Mouse (Mus musculus) heart, postnatal 0 days (tissue): ENCODE data around the gene Rdh16f1. TPM values are rescaled to one million over a fixed set of nuclear protein-coding genes. Genes with fewer than 3 reads are reported as not detected.

Experiments
- ATAC-seq: fragments of 200-750 bp; cut with Nextera tagmentation; 2 replicates; pipeline ENCODE4 v1.8.0; 2017; ENCODE audit warnings: low read depth, moderate number of reproducible peaks, moderate library complexity; ENCODE audit not compliant: insufficient read depth
- DNase-seq: peaks from one replicate; pipeline ENCODE4 v3.0.0-alpha.2; 2016; ENCODE audit warnings: low spot score
- H3K27ac ChIP-seq: fragments of 300-500 bp; sonication (generic); 2 replicates; pipeline ENCODE4 v1.5.1; 2014; ENCODE audit warnings: low read depth, mild to moderate bottlenecking
- H3K27me3 ChIP-seq: fragments of 300-500 bp; sonication (generic); 2 replicates; pipeline ENCODE4 v1.6.1; 2014; ENCODE audit warnings: low read length, mixed read lengths; ENCODE audit not compliant: control insufficient read depth, insufficient read depth
- H3K36me3 ChIP-seq: fragments of 300-500 bp; sonication (generic); replicated peaks from 2 replicates; pipeline ENCODE4 v1.6.1; 2014; ENCODE audit warnings: low read length, mixed read lengths; ENCODE audit not compliant: control insufficient read depth, insufficient read depth
- H3K4me1 ChIP-seq: fragments of 300-500 bp; sonication (generic); 2 replicates; pipeline ENCODE4 v1.6.1; 2014; ENCODE audit warnings: antibody characterized with exemption; ENCODE audit not compliant: control insufficient read depth, insufficient read depth
- H3K4me2 ChIP-seq: fragments of 300-500 bp; sonication (generic); 2 replicates; pipeline ENCODE4 v1.6.1; 2014; ENCODE audit warnings: low read depth, mild to moderate bottlenecking, low read length, moderate library complexity
- H3K4me3 ChIP-seq: fragments of 300-500 bp; sonication (generic); 2 replicates; pipeline ENCODE4 v1.5.1; 2014; ENCODE audit warnings: low read depth, low read length
- H3K9ac ChIP-seq: fragments of 300-500 bp; sonication (generic); replicated peaks from 2 replicates; pipeline ENCODE4 v1.6.1; 2014; ENCODE audit warnings: low read depth, low read length, mixed read lengths
- H3K9me3 ChIP-seq: fragments of 300-500 bp; sonication (generic); replicated peaks from 2 replicates; pipeline ENCODE4 v1.6.1; 2016; ENCODE audit warnings: low read length; ENCODE audit not compliant: control insufficient read depth
- CTCF ChIP-seq: IDR thresholded peaks from 2 replicates; pipeline ENCODE4 v1.5.1; 2016; ENCODE audit warnings: antibody characterized with exemption, control low read depth, low read depth
- EP300 ChIP-seq: IDR thresholded peaks from 2 replicates; pipeline ENCODE4 v1.6.1; 2016; ENCODE audit warnings: antibody characterized with exemption, low read depth
- WGBS: fragments of 180-500 bp; shearing (Covaris S2); extraction: QIAGEN DNeasy Blood & Tissue Kit; methylation state at CpG from one replicate; pipeline ENCODE4 v1.1.7; 2014; 5-methylcytosine and 5-hydroxymethylcytosine counted together
- polyA plus RNA-seq: library from polyadenylated mRNA; unstranded; fragments of >200 nt; fragmentation: Nextera tagmentation; extraction: Ambion mirVana; gene quantifications from 2 replicates; pipeline ENCODE4 v1.2.1, GENCODE M21; 2015
- total RNA-seq: library from RNA; depleted of rRNA; stranded (reverse); fragments of >200 nt; gene quantifications from 2 replicates; pipeline ENCODE4 v1.2.3, GENCODE M21; 2014; ENCODE audit warnings: low replicate concordance

Gene Rdh16f1
- total and polyA plus RNA-seq, 2 experiments from 2014 or later, result not detected

DNA sequence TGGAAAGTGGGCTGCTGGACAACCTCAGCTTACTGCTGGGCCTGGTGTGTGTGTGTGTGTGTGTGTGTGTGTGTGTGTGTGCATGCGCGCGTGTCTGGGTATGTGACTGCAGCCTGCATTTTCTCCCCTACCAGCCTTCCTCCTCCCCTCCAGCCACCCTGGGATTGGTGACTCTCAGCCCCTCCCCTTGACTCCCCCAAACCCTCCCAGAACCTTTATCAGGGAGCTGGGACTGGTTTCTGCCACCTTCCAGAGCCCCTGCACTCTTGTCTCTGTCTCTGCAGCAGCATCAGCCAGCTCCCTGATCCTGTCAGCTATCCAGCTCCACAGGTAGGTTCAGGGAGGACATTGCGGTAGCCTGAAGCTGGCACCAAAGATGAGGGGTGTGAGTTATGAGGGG, 34.5 kb upstream of the Rdh16f1 start:
- Histone ChIP-seq H3K4me1 (no peaks in the 10 kb centered on the region), H3K4me3 (no peak overlapping the region), H3K9ac (no peak overlapping the region), H3K27ac (no peak overlapping the region), H3K36me3 (no peaks in the 10 kb centered on the region), H3K9me3 (no peaks in the 10 kb centered on the region), H3K4me2 (no peak overlapping the region), H3K27me3 (peaks cover 39% of the 10 kb centered on the region)
- no peak for ATAC-seq
- WGBS, result 52% methylated on average over 4 of the region's 4 CpGs
- DNase-seq, result no peak
- TF ChIP-seq EP300, result no peak
- no peak for TF ChIP-seq CTCF

DNA sequence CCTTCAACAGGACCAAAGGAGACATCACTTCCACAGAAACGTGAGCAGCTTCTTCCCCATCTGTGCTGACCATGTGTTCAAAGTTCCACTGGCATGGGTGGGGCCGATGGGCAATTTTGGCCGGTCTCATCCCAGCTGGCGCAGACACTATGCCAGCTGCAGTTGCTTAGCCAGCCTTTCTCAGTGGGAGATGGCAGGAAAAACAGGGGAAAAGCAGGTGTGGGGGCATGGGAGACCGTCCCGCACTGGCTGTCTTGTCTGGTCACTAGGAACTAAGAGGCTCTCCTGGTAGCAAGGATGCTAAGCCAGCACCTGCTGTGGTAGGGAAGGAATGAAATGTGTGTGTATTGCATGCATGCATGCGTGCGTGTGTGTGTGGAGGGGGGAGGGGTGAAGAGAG, 31.1 kb upstream of the Rdh16f1 start:
- no peak overlapping the region for H3K27ac ChIP-seq
- DNase-seq (no peak), ATAC-seq (no peak)
- TF ChIP-seq CTCF (no peak), EP300 (no peak)
- 76% methylated on average over 8 of the region's 8 CpGs for WGBS
- H3K27me3 ChIP-seq, result 0 out of 2 replicates have a peak, but pooled peaks cover 13% of the 10 kb centered on the region
- H3K9ac ChIP-seq, result no peak overlapping the region
- H3K4me1 ChIP-seq, result no peaks in the 10 kb centered on the region
- no peak overlapping the region for H3K4me2 ChIP-seq
- no peaks in the 10 kb centered on the region for H3K9me3 ChIP-seq
- H3K36me3 ChIP-seq, result no peaks in the 10 kb centered on the region
- no peak overlapping the region for H3K4me3 ChIP-seq

DNA sequence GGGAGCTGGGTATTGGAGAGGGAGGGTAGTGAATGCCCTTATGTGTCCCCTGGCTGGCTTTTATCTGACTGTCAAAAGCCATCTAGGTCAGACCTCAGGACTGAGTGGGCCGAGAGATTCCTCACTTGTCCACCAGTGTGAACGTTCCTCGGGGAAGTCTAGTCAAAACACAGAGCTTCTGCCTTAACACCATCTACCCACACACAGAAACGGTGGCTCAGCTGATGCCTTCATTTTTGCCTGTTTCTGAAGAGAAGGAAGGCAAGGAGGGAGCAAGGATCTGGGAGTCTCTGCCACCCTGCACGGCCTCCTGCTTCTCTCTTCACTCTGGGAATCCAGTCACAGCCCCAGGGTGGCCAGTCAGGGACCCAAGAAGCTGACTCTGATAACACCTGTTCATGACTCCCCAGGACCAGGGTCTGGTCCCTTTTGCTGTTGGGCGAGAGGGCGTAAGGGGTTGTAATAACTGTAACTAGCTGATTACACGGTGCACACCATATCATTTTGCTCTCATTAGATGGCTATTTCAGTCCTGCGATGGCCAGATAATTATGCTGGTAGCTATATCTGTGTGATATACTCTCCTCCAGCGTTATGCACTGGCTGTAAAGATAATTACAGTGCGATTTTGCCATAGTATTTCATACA, 29.2 kb upstream of the Rdh16f1 start:
- no peak for DNase-seq

GRCm38 (mm10) chr10:127730933-127731310, 28.7 kb upstream of the Rdh16f1 start:
- H3K27ac ChIP-seq, result no peak overlapping the region
- WGBS, result 52% methylated on average over 9 of the region's 9 CpGs
- no peak overlapping the region for H3K4me2 ChIP-seq
- ATAC-seq (no peak), DNase-seq (no peak)
- no peak overlapping the region for H3K9ac ChIP-seq
- H3K4me3 ChIP-seq, result no peak overlapping the region
- 0 out of 2 replicates have a peak, but pooled peaks cover 13% of the 10 kb centered on the region for H3K27me3 ChIP-seq
- no peaks in the 10 kb centered on the region for H3K4me1 ChIP-seq
- H3K36me3 ChIP-seq, result no peaks in the 10 kb centered on the region
- TF ChIP-seq CTCF (no peak), EP300 (no peak)
- H3K9me3 ChIP-seq, result no peaks in the 10 kb centered on the region

More for the DNA sequence above, 29.2 kb upstream of the Rdh16f1 start:
- Histone ChIP-seq H3K27me3 (0 out of 2 replicates have a peak, but pooled peaks cover 13% of the 10 kb centered on the region), H3K4me1 (no peaks in the 10 kb centered on the region), H3K9ac (no peak overlapping the region), H3K4me2 (no peak overlapping the region), H3K36me3 (no peaks in the 10 kb centered on the region), H3K27ac (no peak overlapping the region), H3K4me3 (no peak overlapping the region), H3K9me3 (no peaks in the 10 kb centered on the region)
- ATAC-seq, result no peak
- WGBS, result 50% methylated on average over 11 of the region's 11 CpGs
- TF ChIP-seq CTCF (no peak), EP300 (no peak)

- Histone ChIP-seq H3K9me3 (no peaks in the 10 kb centered on the region), H3K4me1 (no peaks in the 10 kb centered on the region), H3K9ac (no peak overlapping the region), H3K36me3 (no peaks in the 10 kb centered on the region), H3K4me3 (no peak overlapping the region), H3K4me2 (no peak overlapping the region), H3K27ac (no peak overlapping the region), H3K27me3 (0 out of 2 replicates have a peak, but pooled peaks cover 12% of the 10 kb centered on the region)
- ATAC-seq, result no peak
- DNase-seq, result no peak
- no peak for TF ChIP-seq CTCF
- whole genome bisulfite sequencing, result 34% methylated on average over 5 of the region's 5 CpGs
Measured at GRCm38 (mm10) chr10:127731397-127731796, 28.2 kb upstream of the Rdh16f1 start.

GRCm38 (mm10) chr10:127734434-127734833, 25.2 kb upstream of the Rdh16f1 start:
- WGBS, result 25% methylated on average over 5 of the region's 5 CpGs

More at GRCm38 (mm10) chr10:127734434-127734833, 25.2 kb upstream of the Rdh16f1 start:
- H3K36me3 ChIP-seq, result no peaks in the 10 kb centered on the region
- H3K27ac ChIP-seq, result no peak overlapping the region
- H3K4me2 ChIP-seq, result no peak overlapping the region
- ATAC-seq (no peak; the same call in 1 of the 2 replicates), DNase-seq (peak; percentile 48)
- no peak overlapping the region for H3K4me3 ChIP-seq
- H3K9ac ChIP-seq, result no peak overlapping the region
- H3K9me3 ChIP-seq, result no peaks in the 10 kb centered on the region
- no peaks in the 10 kb centered on the region for H3K27me3 ChIP-seq
- no peaks in the 10 kb centered on the region for H3K4me1 ChIP-seq
- TF ChIP-seq CTCF, result peak; percentile 73
- no peak for TF ChIP-seq EP300
